Mouse (Mus musculus) CH12.LX (cell line): ENCODE measurements around the gene Myo9b. TPM values are rescaled to one million over a fixed set of nuclear protein-coding genes. Genes with fewer than 3 reads are reported as not detected.
A peak's percentile ranks its signal among the peaks of the same experiment; 100 is the strongest.

ENCODE experiments used
- DNase-seq: peaks from one replicate; pipeline ENCODE4 v3.0.0-alpha.2; 2013; ENCODE audit errors: extremely low read depth
- H3K27ac ChIP-seq: 2 replicates; pipeline ENCODE4 v1.5.1; 2012; ENCODE audit warnings: low read depth, mild to moderate bottlenecking, control low read depth, moderate library complexity; ENCODE audit not compliant: insufficient read depth
- H3K27me3 ChIP-seq: replicated peaks from 2 replicates; pipeline ENCODE3; 2012; ENCODE audit warnings: inconsistent platforms
- H3K36me3 ChIP-seq, 2 experiments: replicated peaks in 1 of 2; 2 replicates each; pipeline versions ENCODE3 to v1.6.1; 2012; ENCODE audit warnings: inconsistent platforms in 1 of 2, low read length in 1 of 2, mild to moderate bottlenecking in 1 of 2, mixed read lengths in 1 of 2, moderate library complexity in 1 of 2; ENCODE audit not compliant: control insufficient read depth in 1 of 2, insufficient read depth in 1 of 2
- H3K4me1 ChIP-seq, 2 experiments: 2 replicates each; pipeline ENCODE4 v1.6.1; 2012; ENCODE audit warnings: inconsistent platforms in 1 of 2, moderate library complexity in 1 of 2; ENCODE audit not compliant: insufficient read depth in 2 of 2, control insufficient read depth in 1 of 2
- H3K4me2 ChIP-seq: 2 replicates; pipeline ENCODE4 v1.6.1; 2012; ENCODE audit warnings: low read depth, mild to moderate bottlenecking, control low read depth; ENCODE audit not compliant: poor library complexity, insufficient read depth, severe bottlenecking
- H3K4me3 ChIP-seq, 3 experiments: fragments of 150-350 bp in 1 of 3; sonication (generic) in 1 of 3; replicated peaks in 1 of 3; 2 replicates each; pipeline versions ENCODE3 to v1.5.1; 2011 to 2012; ENCODE audit warnings: low read depth in 2 of 3, low read length in 2 of 3, mild to moderate bottlenecking in 2 of 3, moderate library complexity in 2 of 3, control low read depth in 1 of 3, improper control_type of control experiment in 1 of 3, inconsistent platforms in 1 of 3, mixed read lengths in 1 of 3; ENCODE audit not compliant: poor library complexity in 1 of 3
- H3K79me2 ChIP-seq: replicated peaks from 2 replicates; pipeline ENCODE4 v1.6.1; 2012; ENCODE audit warnings: mild to moderate bottlenecking, moderate library complexity; ENCODE audit not compliant: control insufficient read depth, poor library complexity, insufficient read depth, severe bottlenecking; ENCODE audit errors: extremely low read depth
- H3K9ac ChIP-seq: 2 replicates; pipeline ENCODE4 v1.6.1; 2012; ENCODE audit warnings: low read depth, mild to moderate bottlenecking, control low read depth, moderate library complexity; ENCODE audit not compliant: insufficient read depth
- H3K9me3 ChIP-seq: replicated peaks from 2 replicates; pipeline ENCODE3; 2012; ENCODE audit warnings: low read length, inconsistent platforms, mixed read lengths
- BHLHE40 ChIP-seq: IDR thresholded peaks from 2 replicates; pipeline ENCODE4 v1.6.1; 2011; ENCODE audit warnings: mild to moderate bottlenecking, low read depth, low read length, improper control_type of control experiment
- CHD1 ChIP-seq: IDR thresholded peaks from 2 replicates; pipeline ENCODE4 v1.6.1; 2012; ENCODE audit warnings: low read depth, low read length, improper control_type of control experiment, inconsistent platforms
- CHD2 ChIP-seq: IDR thresholded peaks from 2 replicates; pipeline ENCODE4 v1.6.1; 2011; ENCODE audit warnings: low read length, improper control_type of control experiment
- CTCF ChIP-seq, 2 experiments: IDR thresholded peaks in 1 of 2; conservative IDR thresholded peaks in 1 of 2; 2 replicates each; pipeline ENCODE4 v1.5.1; 2011 to 2012; ENCODE audit warnings: low read depth in 2 of 2, low read length in 2 of 2, improper control_type of control experiment in 1 of 2, inconsistent platforms in 1 of 2, mild to moderate bottlenecking in 1 of 2, moderate library complexity in 1 of 2
- E2F4 ChIP-seq: IDR thresholded peaks from 2 replicates; pipeline ENCODE4 v1.6.1; 2011; ENCODE audit warnings: low read depth, low read length, improper control_type of control experiment; ENCODE audit not compliant: insufficient replicate concordance
- ELF1 ChIP-seq: IDR thresholded peaks from 2 replicates; pipeline ENCODE4 v1.6.1; 2014; ENCODE audit warnings: low read depth, mild to moderate bottlenecking, inconsistent platforms, low read length, improper control_type of control experiment
- EP300 ChIP-seq: IDR thresholded peaks from 2 replicates; pipeline ENCODE4 v1.6.1; 2011; ENCODE audit warnings: low read length, improper control_type of control experiment
- ETS1 ChIP-seq: conservative IDR thresholded peaks from 2 replicates; pipeline ENCODE4 v1.6.1; 2012; ENCODE audit warnings: low read depth, mild to moderate bottlenecking, inconsistent platforms, low read length, improper control_type of control experiment, moderate library complexity
- GABPA ChIP-seq: IDR thresholded peaks from 2 replicates; pipeline ENCODE4 v1.6.1; 2012; ENCODE audit warnings: low read depth, low read length, improper control_type of control experiment, inconsistent platforms; ENCODE audit not compliant: insufficient replicate concordance
- HCFC1 ChIP-seq: IDR thresholded peaks from 2 replicates; pipeline ENCODE4 v1.6.1; 2012; ENCODE audit warnings: low read depth, mild to moderate bottlenecking, inconsistent platforms, low read length, improper control_type of control experiment
- IRF4 ChIP-seq: IDR thresholded peaks from 2 replicates; pipeline ENCODE4 v1.6.1; 2014; ENCODE audit warnings: low read depth, mild to moderate bottlenecking, inconsistent platforms, low read length, improper control_type of control experiment
- JUN ChIP-seq: IDR thresholded peaks from 2 replicates; pipeline ENCODE4 v1.6.1; 2011; ENCODE audit warnings: low read depth, mild to moderate bottlenecking, low read length, improper control_type of control experiment, moderate library complexity; ENCODE audit not compliant: insufficient read depth
- JUND ChIP-seq: conservative IDR thresholded peaks from 2 replicates; pipeline ENCODE4 v1.6.1; 2011; ENCODE audit warnings: low read depth, low read length, improper control_type of control experiment
- MAFK ChIP-seq: IDR thresholded peaks from 2 replicates; pipeline ENCODE4 v1.6.1; 2011; ENCODE audit warnings: low read length, improper control_type of control experiment; ENCODE audit not compliant: insufficient replicate concordance
- MAZ ChIP-seq: IDR thresholded peaks from 2 replicates; pipeline ENCODE4 v1.6.1; 2012; ENCODE audit warnings: low read depth, mild to moderate bottlenecking, inconsistent platforms, low read length, improper control_type of control experiment, moderate library complexity
- MEF2A ChIP-seq: IDR thresholded peaks from 2 replicates; pipeline ENCODE4 v1.6.1; 2014; ENCODE audit warnings: low read depth, mild to moderate bottlenecking, inconsistent platforms, low read length, improper control_type of control experiment, borderline replicate concordance
- MXI1 ChIP-seq: IDR thresholded peaks from 2 replicates; pipeline ENCODE4 v1.6.1; 2011; ENCODE audit warnings: mild to moderate bottlenecking, low read depth, low read length, improper control_type of control experiment
- MYC ChIP-seq: IDR thresholded peaks from 2 replicates; pipeline ENCODE4 v1.6.1; 2011; ENCODE audit warnings: low read depth, mild to moderate bottlenecking, improper control_type of control experiment, low read length
- NELFE ChIP-seq: IDR thresholded peaks from 2 replicates; pipeline ENCODE4 v1.6.1; 2011; ENCODE audit warnings: low read depth, low read length, improper control_type of control experiment
- NRF1 ChIP-seq: IDR thresholded peaks from 2 replicates; pipeline ENCODE4 v1.6.1; 2014; ENCODE audit warnings: low read depth, mild to moderate bottlenecking, inconsistent platforms, low read length, improper control_type of control experiment, moderate library complexity
- PAX5 ChIP-seq: IDR thresholded peaks from 2 replicates; pipeline ENCODE4 v1.6.1; 2012; ENCODE audit warnings: low read length, inconsistent platforms, mixed read lengths
- POLR2A ChIP-seq: IDR thresholded peaks from 2 replicates; pipeline ENCODE4 v1.6.1; 2011; ENCODE audit warnings: low read depth, mild to moderate bottlenecking, improper control_type of control experiment, low read length
- POLR2AphosphoS2 ChIP-seq: IDR thresholded peaks from 2 replicates; pipeline ENCODE4 v1.6.1; 2011; ENCODE audit warnings: low read depth, low read length, improper control_type of control experiment
- RAD21 ChIP-seq: IDR thresholded peaks from 2 replicates; pipeline ENCODE4 v1.6.1; 2011; ENCODE audit warnings: low read depth, mild to moderate bottlenecking, low read length, improper control_type of control experiment, moderate library complexity
- RCOR1 ChIP-seq: conservative IDR thresholded peaks from 2 replicates; pipeline ENCODE4 v1.6.1; 2012; ENCODE audit warnings: low read depth, mild to moderate bottlenecking, inconsistent platforms, low read length, improper control_type of control experiment
- SIN3A ChIP-seq: IDR thresholded peaks from 2 replicates; pipeline ENCODE4 v1.6.1; 2012; ENCODE audit warnings: low read length, improper control_type of control experiment, inconsistent platforms
- SMC3 ChIP-seq: IDR thresholded peaks from 2 replicates; pipeline ENCODE4 v1.6.1; 2011; ENCODE audit warnings: low read depth, low read length, improper control_type of control experiment
- TBP ChIP-seq: conservative IDR thresholded peaks from 2 replicates; pipeline ENCODE4 v1.6.1; 2011; ENCODE audit warnings: low read depth, low read length, improper control_type of control experiment
- TCF12 ChIP-seq: IDR thresholded peaks from 2 replicates; pipeline ENCODE4 v1.6.1; 2014; ENCODE audit warnings: low read depth, mild to moderate bottlenecking, inconsistent platforms, low read length, improper control_type of control experiment
- UBTF ChIP-seq: IDR thresholded peaks from 2 replicates; pipeline ENCODE4 v1.6.1; 2012; ENCODE audit warnings: low read depth, mild to moderate bottlenecking, inconsistent platforms, low read length, improper control_type of control experiment, moderate library complexity
- USF1 ChIP-seq: IDR thresholded peaks from 2 replicates; pipeline ENCODE4 v1.6.1; 2014; ENCODE audit warnings: low read depth, mild to moderate bottlenecking, inconsistent platforms, low read length, improper control_type of control experiment
- USF2 ChIP-seq: conservative IDR thresholded peaks from 2 replicates; pipeline ENCODE4 v1.6.1; 2011; ENCODE audit warnings: low read depth, low read length, improper control_type of control experiment
- ZC3H11A ChIP-seq: IDR thresholded peaks from 2 replicates; pipeline ENCODE4 v1.6.1; 2012; ENCODE audit warnings: low read depth, mild to moderate bottlenecking, inconsistent platforms, low read length, improper control_type of control experiment
- ZKSCAN1 ChIP-seq: IDR thresholded peaks from 2 replicates; pipeline ENCODE4 v1.6.1; 2012; ENCODE audit warnings: low read depth, inconsistent platforms, low read length, improper control_type of control experiment, borderline replicate concordance
- ZMIZ1 ChIP-seq: IDR thresholded peaks from 2 replicates; pipeline ENCODE4 v1.6.1; 2012; ENCODE audit warnings: low read depth, mild to moderate bottlenecking, inconsistent platforms, low read length, improper control_type of control experiment
- ZNF384 ChIP-seq: IDR thresholded peaks from 2 replicates; pipeline ENCODE4 v1.6.1; 2012; ENCODE audit warnings: low read depth, low read length, improper control_type of control experiment, inconsistent platforms
- dilution Hi-C: fragments of 300-500 bp; cut with MboI; formaldehyde crosslinking; loops from 2 replicates; pipeline ENCODE4 v1.14.3; 2020; ENCODE audit warnings: low sequenced_read_pairs; ENCODE audit not compliant: extremely low pct_unique_long_range_greater_than_20kb, extremely low pct_ligation_motif_present
- in situ Hi-C: fragments of 300-500 bp; cut with MboI; formaldehyde crosslinking; loops from 3 replicates; pipeline ENCODE4 v1.14.3; 2019; ENCODE audit warnings: low sequenced_read_pairs, low pct_ligation_motif_present, low pct_unique_long_range_greater_than_20kb, mixed read lengths
- polyA plus RNA-seq: library from polyadenylated mRNA; unstranded; fragments of >175 nt; gene quantifications from 2 replicates; pipeline ENCODE4 v1.2.1, GENCODE M21; 2012; ENCODE audit warnings: low read depth; ENCODE audit not compliant: insufficient read length
- total RNA-seq, 2 experiments: library from RNA; depleted of rRNA; stranded (reverse); fragments of 300-350 nt in 1 of 2; fragments of >200 nt in 1 of 2; gene quantifications; 2 replicates each; pipeline ENCODE4 v1.2.3; 2012 to 2014

Gene Myo9b
- total RNA-seq (2012; rRNA removed) (26.1 and 29.0 TPM in 2 replicates), total RNA-seq (2014; rRNA removed) (14.2 and 15.3 TPM in 2 replicates), polyA plus RNA-seq (31.5 and 36.2 TPM in 2 replicates)

GRCm38 (mm10) chr8:71272286-71273150 lies at the start of gene Myo9b, which contains the start of gene Haus8:
Gene Myo9b, plus strand, starts transcription at chr8:71272714.
Gene Haus8, minus strand, starts transcription at chr8:71272934.
- H3K36me3 ChIP-seq = peaks cover 5 to 49% of the 10 kb centered on the region in 2 experiments
- TF ChIP-seq USF2 (no peak), EP300 (no peak), USF1 (no peak), CHD1 (no peak), TBP (peak; percentile 94), HCFC1 (peak; percentile 41; the same call in 1 of the 2 replicates), MYC (0 out of 2 replicates have a peak, but pooled peaks have one; percentile 54), SMC3 (peak; percentile 41), JUN (no peak), CTCF (conservative IDR thresholded peaks at IDR 0.05 in 1 of 2, IDR thresholded peaks at IDR 0.05 in 1 of 2; ENCODE audit: low read depth in 2 of 2, low read length in 2 of 2) (peak in 1 of 2 experiments; percentile 48; a peak in 2 of 4 replicates), IRF4 (peak; percentile 42; the same call in 1 of the 2 replicates), ZKSCAN1 (no peak), MEF2A (0 out of 2 replicates have a peak, but pooled peaks have one; percentile 5), UBTF (0 out of 2 replicates have a peak, but pooled peaks have one; percentile 24), E2F4 (peak; percentile 87; the same call in 1 of the 2 replicates), ELF1 (peak; percentile 98), NRF1 (peak; percentile 38; the same call in 1 of the 2 replicates), ZMIZ1 (peak; percentile 85; the same call in 1 of the 2 replicates), RAD21 (peak; percentile 30), PAX5 (no peak), CHD2 (peak; percentile 21; the same call in 1 of the 2 replicates), MAFK (no peak), POLR2AphosphoS2 (peak; percentile 73; the same call in 1 of the 2 replicates), TCF12 (peak; percentile 80), BHLHE40 (peak; percentile 41; the same call in 1 of the 2 replicates), ZNF384 (no peak), MXI1 (peak; percentile 57; the same call in 1 of the 2 replicates), JUND (no peak), NELFE (peak; percentile 89), RCOR1 (no peak), GABPA (no peak), POLR2A (peak; percentile 97), ETS1 (0 out of 2 replicates have a peak, but pooled peaks have one; percentile 35), ZC3H11A (no peak), MAZ (peak; percentile 80), SIN3A (no peak; the same call in 1 of the 2 replicates)

More at GRCm38 (mm10) chr8:71272286-71273150, at the start of gene Myo9b, which contains the start of gene Haus8:
- H3K4me1 ChIP-seq = peaks cover 15 to 48% of the 10 kb centered on the region in 2 experiments
- in situ Hi-C loops (loop anchor here (5.0 kb wide), 1 partner anchor 50 kb away; no protein-coding TSS in a partner anchor), dilution Hi-C loops (no loop called here)
- H3K9ac ChIP-seq = peak within 1 kb of the TSS; percentile 77
- H3K9me3 ChIP-seq = no peaks in the 10 kb centered on the region
- peak; percentile 99 for DNase-seq
- no peaks in the 10 kb centered on the region for H3K27me3 ChIP-seq
- H3K27ac ChIP-seq = peak within 1 kb of the TSS; percentile 32; the same call in 1 of the 2 replicates
- peak within 1 kb of the TSS; percentile 84 to 98 (median 88) for H3K4me3 ChIP-seq
- H3K79me2 ChIP-seq = peaks cover 15% of the 10 kb centered on the region
- H3K4me2 ChIP-seq = peak within 1 kb of the TSS; percentile 65
